ENCODE assay signal across 8 mouse cellular contexts in genomic region chr11:67052321-67052952, GRCm38 (mm10). TPM values are rescaled to one million over a fixed set of nuclear protein-coding genes. Genes with fewer than 3 reads are reported as not detected.
DNase-seq lines count a peak whose midpoint lies in the region; ATAC-seq and TF ChIP-seq lines count a peak whose summit lies in the region.

Gene Adprm (minus strand): TSS chr11:67052594.
Gene Sco1 (plus strand): TSS chr11:67052670.

- H3K4me1 ChIP-seq in forebrain, embryonic 10.5 days = peaks cover 20% of the 10 kb centered on the region
- peaks cover 14% of the 10 kb centered on the region for H3K4me1 ChIP-seq in heart, embryonic 15.5 days (replicated peaks)
- H3K4me1 ChIP-seq in liver, embryonic 14.5 days (replicated peaks; ENCODE audit: control insufficient read depth in 2 of 2, insufficient read depth in 2 of 2, low read length in 1 of 2) = peaks cover 3 to 6% of the 10 kb centered on the region in 2 experiments; a peak in 3 of 4 replicates
- peaks cover 10% of the 10 kb centered on the region; the same call in 1 of the 2 replicates for H3K4me1 ChIP-seq in neural tube, embryonic 11.5 days (ENCODE audit: control insufficient read depth, insufficient read depth, low read length)
- H3K4me1 ChIP-seq in stomach, postnatal 0 days (replicated peaks; ENCODE audit: control insufficient read depth, insufficient read depth) = no peaks in the 10 kb centered on the region

- no peaks in the 10 kb centered on the region for H3K9me3 ChIP-seq in forebrain, embryonic 10.5 days
- no peaks in the 10 kb centered on the region for H3K9me3 ChIP-seq in heart, embryonic 15.5 days (replicated peaks)
- H3K9me3 ChIP-seq in liver, embryonic 14.5 days (ENCODE audit: control insufficient read depth, low read length) = no peaks in the 10 kb centered on the region
- H3K9me3 ChIP-seq in neural tube, embryonic 11.5 days (ENCODE audit: control insufficient read depth, low read length) = no peaks in the 10 kb centered on the region
- no peaks in the 10 kb centered on the region for H3K9me3 ChIP-seq in stomach, postnatal 0 days (ENCODE audit: control insufficient read depth, low read length)

- H3K4me3 ChIP-seq in forebrain, embryonic 10.5 days = peak within 1 kb of the TSS; percentile 80
- peak within 1 kb of the TSS; percentile 100 for H3K4me3 ChIP-seq in heart, embryonic 15.5 days
- peak within 1 kb of the TSS; percentile 80 to 97 for H3K4me3 ChIP-seq in liver, embryonic 14.5 days (ENCODE audit: insufficient read depth in 1 of 2, low read depth in 2 of 2, low read length in 2 of 2)
- peak within 1 kb of the TSS; percentile 87 for H3K4me3 ChIP-seq in neural tube, embryonic 11.5 days (ENCODE audit: low read depth, low read length)
- H3K4me3 ChIP-seq in stomach, postnatal 0 days (ENCODE audit: low read depth, low read length) = peak within 1 kb of the TSS; percentile 98

- H3K27me3 ChIP-seq in forebrain, embryonic 10.5 days (ENCODE audit: poor library complexity, severe bottlenecking) = no peaks in the 10 kb centered on the region
- no peaks in the 10 kb centered on the region for H3K27me3 ChIP-seq in heart, embryonic 15.5 days
- H3K27me3 ChIP-seq in liver, embryonic 14.5 days (ENCODE audit: control insufficient read depth, insufficient read depth, low read length) = no peaks in the 10 kb centered on the region
- H3K27me3 ChIP-seq in neural tube, embryonic 11.5 days (ENCODE audit: control insufficient read depth, insufficient read depth, low read length) = no peaks in the 10 kb centered on the region
- no peaks in the 10 kb centered on the region for H3K27me3 ChIP-seq in stomach, postnatal 0 days (ENCODE audit: control insufficient read depth, insufficient read depth, low read length)

- under 1% methylated on average over 50 of the region's 50 CpGs for WGBS in forebrain, embryonic 10.5 days
- under 1% methylated on average over 50 of the region's 50 CpGs for WGBS in heart, embryonic 15.5 days
- under 1% methylated on average over 49 of the region's 50 CpGs for WGBS in liver, embryonic 14.5 days (ENCODE audit: insufficient replicate concordance)
- under 1% methylated on average over 50 of the region's 50 CpGs for WGBS in neural tube, embryonic 11.5 days
- under 1% methylated on average over 50 of the region's 50 CpGs for WGBS in stomach, postnatal 0 days

- peak; percentile 73 to 78 for DNase-seq in CD8-positive naive resting alpha-beta T cell, adult 2 months (ENCODE audit: low read depth in 2 of 2, low spot score in 2 of 2)
- DNase-seq in c-Kit-positive CD71-negative TER-119-negative erythroid progenitor cells, embryonic 14.5 days (ENCODE audit: low read depth) = peak; percentile 76
- peak; percentile 86 for DNase-seq in forebrain, embryonic 10.5 days (ENCODE audit: extremely low spot score, low spot score)
- peak; percentile 91 to 96 for DNase-seq in kidney, postnatal 25 days
- DNase-seq in liver, embryonic 14.5 days (ENCODE audit: low read depth in 3 of 3, low spot score in 3 of 3) = peak; percentile 78 to 88 (median 84)
- DNase-seq in neural tube, embryonic 11.5 days (ENCODE audit: low spot score) = peak; percentile 87
- DNase-seq in stomach, postnatal 0 days (ENCODE audit: low spot score) = peak; percentile 92

- peak within 1 kb of the TSS; percentile 66 for H3K4me2 ChIP-seq in heart, embryonic 15.5 days
- H3K4me2 ChIP-seq in liver, embryonic 14.5 days (ENCODE audit: low read depth) = peak within 1 kb of the TSS; percentile 88
- peak within 1 kb of the TSS; percentile 68 for H3K4me2 ChIP-seq in neural tube, embryonic 11.5 days (ENCODE audit: low read depth)
- peak within 1 kb of the TSS; percentile 66 for H3K4me2 ChIP-seq in stomach, postnatal 0 days (replicated peaks; ENCODE audit: low read depth)

- H3K36me3 ChIP-seq in forebrain, embryonic 10.5 days (replicated peaks) = peaks cover 47% of the 10 kb centered on the region
- H3K36me3 ChIP-seq in heart, embryonic 15.5 days = peaks cover 26% of the 10 kb centered on the region
- peaks cover 11% of the 10 kb centered on the region for H3K36me3 ChIP-seq in liver, embryonic 14.5 days (replicated peaks; ENCODE audit: control insufficient read depth, insufficient read depth, low read depth)
- H3K36me3 ChIP-seq in neural tube, embryonic 11.5 days (ENCODE audit: control insufficient read depth, insufficient read depth, low read length) = peaks cover 4% of the 10 kb centered on the region; the same call in 1 of the 2 replicates
- peaks cover 16% of the 10 kb centered on the region for H3K36me3 ChIP-seq in stomach, postnatal 0 days (ENCODE audit: control insufficient read depth, insufficient read depth, low read length)

- peak; percentile 75 for TF ChIP-seq CTCF in liver, embryonic 14.5 days (IDR thresholded peaks at IDR 0.05; ENCODE audit: low read depth)
- peak; percentile 68 for TF ChIP-seq CTCF in stomach, postnatal 0 days (IDR thresholded peaks at IDR 0.05; ENCODE audit: low read depth)

- H3K9ac ChIP-seq in heart, embryonic 15.5 days = peak within 1 kb of the TSS; percentile 87
- H3K9ac ChIP-seq in liver, embryonic 14.5 days (replicated peaks) = peak within 1 kb of the TSS; percentile 78
- H3K9ac ChIP-seq in neural tube, embryonic 11.5 days (ENCODE audit: low read length) = peak within 1 kb of the TSS; percentile 75
- peak within 1 kb of the TSS; percentile 89 for H3K9ac ChIP-seq in stomach, postnatal 0 days (ENCODE audit: low read length)

- no peak for TF ChIP-seq EP300 in liver, embryonic 14.5 days (IDR thresholded peaks at IDR 0.05; ENCODE audit: low read depth)
- no peak for TF ChIP-seq EP300 in stomach, postnatal 0 days (optimal IDR thresholded peaks at IDR 0.05)

- ATAC-seq in heart, embryonic 15.5 days (replicated peaks; ENCODE audit: insufficient number of reproducible peaks, insufficient read depth, low FRiP score, low read depth) = peak; percentile 93
- peak; percentile 93 for ATAC-seq in liver, embryonic 14.5 days (ENCODE audit: insufficient read depth)
- peak; percentile 93 for ATAC-seq in neural tube, embryonic 11.5 days (ENCODE audit: insufficient read depth, low FRiP score, low TSS enrichment)
- ATAC-seq in stomach, postnatal 0 days (ENCODE audit: low FRiP score, low TSS enrichment) = peak; percentile 96

- H3K27ac ChIP-seq in forebrain, embryonic 10.5 days = peak within 1 kb of the TSS; percentile 89
- H3K27ac ChIP-seq in heart, embryonic 15.5 days = peak within 1 kb of the TSS; percentile 92
- peak within 1 kb of the TSS; percentile 59 for H3K27ac ChIP-seq in liver, embryonic 14.5 days
- peak within 1 kb of the TSS; percentile 39; the same call in 1 of the 2 replicates for H3K27ac ChIP-seq in neural tube, embryonic 11.5 days (ENCODE audit: low read depth, low read length)
- peak within 1 kb of the TSS; percentile 89 for H3K27ac ChIP-seq in stomach, postnatal 0 days (replicated peaks)

RNA-seq across cellular contexts. Expression of gene Adprm, which starts in this region (rescaled TPM):
- polyA plus RNA-seq in forebrain, embryonic 10.5 days (2016; fragmentation: Nextera tagmentation; extraction: Ambion mirVana) = 28.5 TPM in 2 replicates
- 16.4 and 18.9 TPM in 2 replicates for polyA plus RNA-seq in heart, embryonic 15.5 days (2015; fragmentation: Nextera tagmentation; extraction: Ambion mirVana)
- polyA plus RNA-seq in liver, embryonic 14.5 days (2012; rRNA removed) = 5.9 and 7.9 TPM in 2 replicates
- polyA plus RNA-seq in liver, embryonic 14.5 days (2014; fragmentation: Nextera tagmentation; extraction: Ambion mirVana) = 9.6 and 9.7 TPM in 2 replicates
- polyA plus RNA-seq in neural tube, embryonic 11.5 days (2014; fragmentation: Nextera tagmentation; extraction: Ambion mirVana) = 37.4 and 40.6 TPM in 2 replicates
- 17.3 and 17.4 TPM in 2 replicates for polyA plus RNA-seq in stomach, postnatal 0 days (2015; fragmentation: Nextera tagmentation; extraction: Ambion mirVana)

RNA-seq across cellular contexts. Expression of gene Sco1, which starts in this region (rescaled TPM):
- 21.1 and 22.9 TPM in 2 replicates for polyA plus RNA-seq in forebrain, embryonic 10.5 days (2016; fragmentation: Nextera tagmentation; extraction: Ambion mirVana)
- 17.5 and 19.2 TPM in 2 replicates for polyA plus RNA-seq in heart, embryonic 15.5 days (2015; fragmentation: Nextera tagmentation; extraction: Ambion mirVana)
- polyA plus RNA-seq in liver, embryonic 14.5 days (2012; rRNA removed) = 2.2 and 2.9 TPM in 2 replicates
- polyA plus RNA-seq in liver, embryonic 14.5 days (2014; fragmentation: Nextera tagmentation; extraction: Ambion mirVana) = 4.8 and 4.9 TPM in 2 replicates
- 18.6 and 19.1 TPM in 2 replicates for polyA plus RNA-seq in neural tube, embryonic 11.5 days (2014; fragmentation: Nextera tagmentation; extraction: Ambion mirVana)
- 14.5 and 15.2 TPM in 2 replicates for polyA plus RNA-seq in stomach, postnatal 0 days (2015; fragmentation: Nextera tagmentation; extraction: Ambion mirVana)

Comparison
In these comparisons a context has a peak if more than half of its experiments do, and no peak if none do; other contexts are left out.
1. Peak in every context shown above with its lines: DNase-seq, ATAC-seq, H3K4me3 ChIP-seq and H3K27ac ChIP-seq.
2. H3K27ac ChIP-seq: peak in every context shown above with its lines; median percentile 92 in heart, embryonic 15.5 days; 89 in forebrain, embryonic 10.5 days; 89 in stomach, postnatal 0 days; 59 in liver, embryonic 14.5 days; 39 in neural tube, embryonic 11.5 days.